Mouse (Mus musculus) embryonic fibroblast, embryonic 13.5 days (primary cell): ENCODE measurements around the gene Rpl13a. TPM values are rescaled to one million over a fixed set of nuclear protein-coding genes. Genes with fewer than 3 reads are reported as not detected.

Experiments used
- H3K27ac ChIP-seq: 2 replicates; pipeline ENCODE4 v1.5.1; 2012; ENCODE audit warnings: low read length, control low read depth, inconsistent platforms; ENCODE audit not compliant: insufficient read depth
- H3K4me1 ChIP-seq: 2 replicates; pipeline ENCODE4 v1.6.1; 2011; ENCODE audit warnings: low read length; ENCODE audit not compliant: control insufficient read depth, insufficient read depth
- H3K4me3 ChIP-seq: 2 replicates; pipeline ENCODE4 v1.5.1; 2011; ENCODE audit warnings: mild to moderate bottlenecking, control low read depth, low read length; ENCODE audit not compliant: insufficient read depth
- CTCF ChIP-seq: IDR thresholded peaks from 2 replicates; pipeline ENCODE4 v1.5.1; 2011; ENCODE audit warnings: mild to moderate bottlenecking, control low read depth, low read length, moderate library complexity, borderline replicate concordance; ENCODE audit not compliant: insufficient read depth
- POLR2A ChIP-seq: IDR thresholded peaks from 2 replicates; pipeline ENCODE4 v1.6.1; 2011; ENCODE audit warnings: low read depth, mild to moderate bottlenecking, control low read depth, low read length, moderate library complexity
- polyA plus RNA-seq: library from polyadenylated mRNA; stranded (reverse); fragments of >200 nt; gene quantifications from 2 replicates; pipeline ENCODE4 v1.2.4, GENCODE M21; 2011; ENCODE audit warnings: low read depth; ENCODE audit not compliant: missing spikeins, insufficient read length

Gene Rpl13a
- polyA plus RNA-seq, 1 experiment, result 3,370 TPM

DNA sequence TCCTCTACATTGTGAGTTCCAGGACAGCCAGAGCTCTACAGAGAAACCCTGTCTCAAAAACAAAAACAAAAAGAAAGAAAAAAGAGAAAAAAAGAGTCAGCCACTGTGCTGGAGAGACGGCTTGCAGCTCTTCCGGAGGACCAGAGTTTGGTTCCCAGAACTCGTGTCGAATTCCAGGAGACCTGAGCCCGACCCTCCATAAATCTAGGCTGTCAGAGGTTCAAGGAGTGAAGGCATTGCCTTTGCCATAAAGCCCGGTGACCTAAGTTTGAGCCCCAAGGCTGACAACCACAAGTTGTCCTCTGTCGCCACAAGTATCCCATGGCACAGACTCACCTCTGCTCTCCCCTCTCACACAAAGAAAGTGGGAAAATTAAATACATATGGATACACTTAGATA, 34.4 kb downstream of the Rpl13a start:
- Histone ChIP-seq H3K27ac (no peak overlapping the region), H3K4me1 (peaks cover 5% of the 10 kb centered on the region; the same call in 1 of the 2 replicates), H3K4me3 (no peak overlapping the region)
- TF ChIP-seq POLR2A, result no peak
- TF ChIP-seq CTCF, result no peak

DNA sequence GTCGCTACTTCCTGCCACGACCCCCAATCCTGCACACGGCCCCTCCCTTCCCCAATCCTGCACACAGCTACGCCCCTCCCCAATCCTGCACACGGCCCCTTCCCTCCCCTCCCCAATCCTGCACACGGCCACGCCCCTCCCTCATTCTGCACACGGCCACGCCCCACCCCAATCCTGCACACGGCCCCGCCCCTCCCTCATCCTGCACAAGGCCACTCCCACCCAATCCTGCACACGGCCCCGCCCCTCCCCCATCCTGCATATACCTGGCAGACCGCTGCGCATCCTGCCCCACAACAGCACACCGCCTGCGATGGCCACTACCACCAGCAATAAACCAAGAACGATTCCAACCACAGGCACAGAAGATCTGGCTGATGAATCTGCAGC, 35.0 kb downstream of the Rpl13a start:
- Histone ChIP-seq H3K27ac (no peak overlapping the region), H3K4me3 (no peak overlapping the region), H3K4me1 (peaks cover 5% of the 10 kb centered on the region; the same call in 1 of the 2 replicates)
- TF ChIP-seq CTCF (no peak), POLR2A (no peak)

DNA sequence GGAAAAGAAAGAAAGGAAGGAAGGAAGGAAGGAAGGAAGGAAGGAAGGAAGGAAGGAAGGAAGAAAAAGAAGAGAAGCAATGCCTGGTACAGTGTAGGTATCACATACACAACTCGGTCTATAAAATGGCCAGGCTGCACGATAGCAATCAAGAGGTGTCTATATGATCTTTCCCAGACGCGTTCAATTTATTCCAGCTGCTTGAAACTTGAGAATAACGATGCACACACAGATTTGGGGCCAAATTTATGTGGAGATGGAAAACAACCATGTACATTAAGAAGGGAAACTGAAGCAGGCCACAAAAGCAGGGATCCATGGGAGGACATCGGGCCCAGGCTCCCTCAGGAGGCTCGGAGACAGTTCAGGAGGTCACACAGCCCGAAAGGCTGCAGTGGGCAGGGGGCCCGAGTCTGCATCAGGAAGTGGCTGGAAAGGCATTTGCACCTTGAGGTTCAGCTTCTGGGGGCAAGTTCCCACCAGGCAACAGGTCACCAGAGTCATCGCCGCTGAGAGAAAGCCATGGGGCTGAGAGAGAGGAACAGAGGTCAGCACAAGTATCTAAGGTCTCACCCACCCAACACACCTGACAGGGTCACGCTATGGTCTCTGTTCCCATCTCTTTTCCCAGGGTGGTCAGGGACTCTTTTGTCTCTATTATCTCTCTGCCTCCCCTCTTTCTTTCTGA, 35.6 kb downstream of the Rpl13a start:
- TF ChIP-seq POLR2A (no peak; the same call in 1 of the 2 replicates), CTCF (no peak)
- Histone ChIP-seq H3K4me1 (peaks cover 5% of the 10 kb centered on the region; the same call in 1 of the 2 replicates), H3K27ac (0 out of 2 replicates have a peak overlapping the region, but pooled peaks have one; percentile 35), H3K4me3 (no peak overlapping the region)

DNA sequence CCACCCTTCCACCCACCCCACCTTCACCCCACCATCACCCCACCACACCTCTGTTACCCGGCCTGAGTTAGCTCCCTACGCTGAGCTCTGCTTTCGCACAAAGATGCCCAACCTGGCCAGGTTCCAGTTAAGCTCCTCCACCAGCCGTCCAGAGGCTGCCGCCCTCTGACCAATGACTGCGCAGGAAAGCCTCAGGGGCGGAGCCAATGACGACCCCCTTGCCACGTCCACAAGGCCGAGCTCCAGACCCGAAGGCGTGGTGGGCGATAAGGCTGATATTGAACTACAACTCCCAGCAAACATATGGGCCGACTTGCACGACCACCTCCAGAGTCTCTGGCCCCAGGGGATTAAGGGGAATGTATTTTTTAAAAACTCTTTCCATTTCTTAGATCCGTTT, 36.5 kb downstream of the Rpl13a start, which contains the start of gene Rcn3:
Gene Rcn3, minus strand, starts transcription at position 174 of the 400 bp plus-strand sequence.
- Histone ChIP-seq H3K4me1 (peaks cover 5% of the 10 kb centered on the region; the same call in 1 of the 2 replicates), H3K4me3 (peak within 1 kb of the TSS; percentile 60), H3K27ac (peak within 1 kb of the TSS; percentile 85)
- TF ChIP-seq CTCF, result no peak
- TF ChIP-seq POLR2A, result peak; percentile 93

DNA sequence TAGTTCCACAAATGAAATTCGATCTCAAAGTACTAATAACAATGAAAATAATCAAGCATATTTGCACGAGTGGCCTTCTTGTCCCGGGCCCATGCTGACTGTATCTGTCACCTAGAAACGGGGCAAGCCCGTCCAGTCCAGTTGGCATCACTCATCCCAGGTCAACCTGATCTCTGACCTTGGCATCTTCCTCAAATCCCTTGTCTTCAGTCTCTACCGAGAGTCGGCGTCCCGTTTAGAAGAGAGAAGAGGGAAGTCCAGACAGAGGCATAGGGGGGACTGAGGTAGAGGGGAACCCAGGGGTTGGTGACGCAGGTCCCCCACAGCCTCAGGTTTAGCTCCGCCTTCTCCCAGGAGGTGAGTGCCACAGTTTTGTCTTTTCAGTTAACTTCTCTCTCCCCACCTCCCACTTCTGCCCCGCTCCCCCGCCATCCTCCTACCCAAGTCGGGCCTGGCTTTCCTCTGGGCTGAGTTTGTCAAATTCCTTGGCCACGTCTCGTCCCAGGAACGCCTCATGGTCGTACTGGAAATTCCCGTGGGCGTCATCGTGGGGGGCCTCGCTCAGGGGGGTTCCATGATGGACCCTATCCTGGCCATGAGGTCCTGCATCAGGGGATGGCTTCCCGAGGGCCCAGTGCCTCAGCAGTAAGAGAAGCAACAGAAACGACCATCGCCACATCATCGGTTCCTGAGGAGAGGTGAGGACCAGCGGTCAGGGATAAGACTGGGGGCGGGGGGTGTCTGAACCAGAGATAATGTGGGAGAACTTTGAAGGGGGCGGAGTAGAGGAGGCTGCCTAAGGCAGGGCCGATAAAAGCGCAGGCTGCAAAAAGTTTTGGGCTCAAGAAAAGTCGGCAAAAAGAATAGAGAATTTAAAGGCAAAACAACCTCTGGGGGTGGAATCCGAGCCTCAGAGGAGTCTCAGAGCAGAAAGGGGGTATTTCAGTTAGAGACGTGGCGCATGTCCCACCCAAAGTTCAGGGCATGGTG, 37.3 kb downstream of the Rpl13a start:
- Histone ChIP-seq H3K4me3 (peak overlapping the region; percentile 60), H3K4me1 (peaks cover 5% of the 10 kb centered on the region; the same call in 1 of the 2 replicates), H3K27ac (peak overlapping the region; percentile 85)
- TF ChIP-seq CTCF (no peak), POLR2A (peak; percentile 36)

DNA sequence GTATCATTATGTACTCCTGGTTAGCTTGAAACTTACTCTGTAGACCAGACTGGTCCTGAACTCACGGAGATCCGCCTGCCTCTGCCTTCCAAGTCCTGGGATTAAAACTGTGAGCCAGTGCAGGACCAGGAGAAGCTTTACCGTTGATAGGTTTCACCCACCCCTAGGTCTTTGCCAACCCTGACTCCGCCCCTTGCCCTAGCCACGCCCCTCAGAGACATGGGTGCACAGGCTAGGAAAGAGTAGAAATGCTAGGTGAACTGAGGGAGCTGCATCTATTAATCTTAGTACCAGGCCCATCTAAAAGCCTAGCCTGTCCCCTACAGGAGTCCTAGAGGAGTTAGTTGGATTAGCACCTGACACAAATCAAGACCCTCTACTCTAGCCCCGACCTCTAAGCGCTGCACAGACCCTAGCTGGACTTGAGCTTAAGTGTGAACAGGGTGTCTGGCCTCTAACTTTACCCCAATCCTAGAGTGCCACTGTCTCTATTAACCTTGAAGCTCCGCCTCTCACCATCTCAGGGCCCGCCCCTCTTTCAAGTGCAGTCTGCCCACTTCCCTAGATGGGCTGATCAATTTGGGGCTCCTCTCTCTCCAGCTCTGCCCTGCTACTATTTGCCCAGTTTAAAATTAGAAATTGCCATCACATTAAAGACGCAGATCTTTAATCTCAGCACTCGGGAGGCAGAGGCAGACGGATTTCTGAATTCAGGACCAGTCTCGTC, 38.1 kb downstream of the Rpl13a start:
- peak overlapping the region; percentile 85 for H3K27ac ChIP-seq
- H3K4me1 ChIP-seq, result peaks cover 5% of the 10 kb centered on the region; the same call in 1 of the 2 replicates
- H3K4me3 ChIP-seq, result peak overlapping the region; percentile 60
- no peak for TF ChIP-seq CTCF
- peak; percentile 27; the same call in 1 of the 2 replicates for TF ChIP-seq POLR2A

DNA sequence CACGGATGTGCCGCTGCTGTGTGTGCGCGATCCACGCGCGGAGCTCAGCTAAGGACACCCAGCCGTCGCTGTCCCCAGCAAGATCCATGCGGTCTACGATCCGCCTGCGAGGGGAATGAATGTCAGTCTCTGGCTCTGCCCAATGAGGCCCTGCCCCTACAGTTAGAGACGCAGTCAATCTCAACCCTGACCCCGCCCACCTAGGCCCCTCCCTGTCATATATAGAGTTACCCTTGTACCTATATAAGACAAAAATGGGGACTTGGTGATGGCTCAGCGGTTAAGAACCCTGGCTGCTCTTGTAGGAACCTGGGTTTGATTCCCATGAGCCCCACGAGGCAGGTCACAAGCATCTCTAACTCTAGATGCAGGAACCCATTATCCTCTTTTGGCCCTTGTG, 40.0 kb downstream of the Rpl13a start:
- H3K4me1 ChIP-seq, result peaks cover 5% of the 10 kb centered on the region; the same call in 1 of the 2 replicates
- no peak overlapping the region for H3K27ac ChIP-seq
- no peak for TF ChIP-seq CTCF
- no peak for TF ChIP-seq POLR2A
- no peak overlapping the region for H3K4me3 ChIP-seq

DNA sequence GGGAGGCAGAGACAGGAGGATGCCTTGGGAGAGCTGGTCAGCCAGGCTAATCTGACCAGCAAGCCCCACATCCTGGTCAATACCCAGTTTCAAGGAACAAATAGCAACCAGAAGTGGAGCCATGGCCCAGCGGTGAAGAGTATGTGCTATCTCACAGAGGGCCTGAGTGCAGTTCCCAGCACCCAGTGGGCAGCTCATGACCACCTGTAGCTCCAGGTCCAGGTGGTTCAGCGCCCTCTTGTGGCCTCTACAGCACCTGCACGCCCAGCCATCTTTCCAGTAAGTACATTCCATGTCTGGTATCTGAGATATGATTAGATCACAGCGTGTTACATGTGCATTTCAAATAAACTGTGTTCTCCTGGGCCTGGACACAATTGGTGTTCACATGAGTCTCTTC, 42.5 kb downstream of the Rpl13a start:
- Histone ChIP-seq H3K4me3 (no peak overlapping the region), H3K4me1 (0 out of 2 replicates have a peak, but pooled peaks cover 4% of the 10 kb centered on the region), H3K27ac (no peak overlapping the region)
- peak; percentile 39; the same call in 1 of the 2 replicates for TF ChIP-seq CTCF
- TF ChIP-seq POLR2A, result no peak
